In genomic region chr10:42950252-42950751, GRCm38 (mm10) we compare ENCODE assay signal across 8 mouse cellular contexts.
DNase-seq lines count a peak whose midpoint lies in the region; ATAC-seq lines count a peak whose summit lies in the region.

No protein-coding gene starts in this region.

- DNase-seq in midbrain, embryonic 10.5 days (ENCODE audit: low spot score), result peak; percentile 63
- peak; percentile 41 for DNase-seq in gastrocnemius, postnatal 14 days
- peak; percentile 68 for DNase-seq in retina, postnatal 1 day
- no peak for DNase-seq in testis, postnatal 14 days (ENCODE audit: low spot score)
- no peak for DNase-seq in spleen, postnatal 10 days (ENCODE audit: low spot score in 2 of 2)
- DNase-seq in adipocyte (ENCODE audit: low spot score), result no peak

- H3K36me3 ChIP-seq in midbrain, embryonic 10.5 days, result no peaks in the 10 kb centered on the region
- no peaks in the 10 kb centered on the region for H3K36me3 ChIP-seq in midbrain, embryonic 16.5 days (ENCODE audit: control insufficient read depth, insufficient read depth, low read length)
- H3K36me3 ChIP-seq in limb, embryonic 15.5 days, result no peaks in the 10 kb centered on the region

- no peak overlapping the region for H3K4me2 ChIP-seq in midbrain, embryonic 16.5 days (ENCODE audit: low read length)
- peak overlapping the region; percentile 45 for H3K4me2 ChIP-seq in limb, embryonic 15.5 days

- intact Hi-C loops in gastrocnemius, postnatal 14 days (cut with DNase I; ENCODE audit: low total_unique reads), result loop anchor here (5.0 kb wide), 1 partner anchor 258 kb away; no protein-coding TSS in a partner anchor

- H3K9me3 ChIP-seq in midbrain, embryonic 10.5 days (replicated peaks), result no peaks in the 10 kb centered on the region
- no peaks in the 10 kb centered on the region for H3K9me3 ChIP-seq in midbrain, embryonic 16.5 days (replicated peaks; ENCODE audit: control insufficient read depth, low read length, poor library complexity, severe bottlenecking)
- no peaks in the 10 kb centered on the region for H3K9me3 ChIP-seq in limb, embryonic 15.5 days

- H3K4me3 ChIP-seq in midbrain, embryonic 10.5 days, result peak overlapping the region; percentile 43
- H3K4me3 ChIP-seq in midbrain, embryonic 16.5 days (ENCODE audit: low read depth, low read length), result no peak overlapping the region
- H3K4me3 ChIP-seq in limb, embryonic 15.5 days, result peak overlapping the region; percentile 14

- 0 out of 2 replicates have a peak, but pooled peaks cover 4% of the 10 kb centered on the region for H3K27me3 ChIP-seq in midbrain, embryonic 10.5 days (ENCODE audit: low read depth, poor library complexity, severe bottlenecking)
- H3K27me3 ChIP-seq in midbrain, embryonic 16.5 days (ENCODE audit: control insufficient read depth, insufficient read depth, low read depth, low read length), result no peaks in the 10 kb centered on the region
- H3K27me3 ChIP-seq in limb, embryonic 15.5 days, result 0 out of 2 replicates have a peak, but pooled peaks cover 5% of the 10 kb centered on the region

- peak overlapping the region; percentile 39; the same call in 1 of the 2 replicates for H3K27ac ChIP-seq in midbrain, embryonic 10.5 days (replicated peaks)
- no peak overlapping the region for H3K27ac ChIP-seq in midbrain, embryonic 16.5 days (ENCODE audit: low read length)
- peak overlapping the region; percentile 61 for H3K27ac ChIP-seq in limb, embryonic 15.5 days

- peaks cover 29% of the 10 kb centered on the region for H3K4me1 ChIP-seq in midbrain, embryonic 10.5 days
- no peaks in the 10 kb centered on the region; the same call in 1 of the 2 replicates for H3K4me1 ChIP-seq in midbrain, embryonic 16.5 days (ENCODE audit: control insufficient read depth, insufficient read depth, low read length)
- H3K4me1 ChIP-seq in limb, embryonic 15.5 days, result peaks cover 29% of the 10 kb centered on the region

- no peak overlapping the region for H3K9ac ChIP-seq in midbrain, embryonic 16.5 days (ENCODE audit: low read depth, low read length)
- no peak overlapping the region for H3K9ac ChIP-seq in limb, embryonic 15.5 days

- no peak for ATAC-seq in midbrain, embryonic 16.5 days
- peak; percentile 69 for ATAC-seq in limb, embryonic 15.5 days (ENCODE audit: insufficient number of reproducible peaks, low FRiP score, low TSS enrichment, low read depth)

- WGBS in midbrain, embryonic 10.5 days, result under 1% methylated on average over 8 of the region's 8 CpGs
- WGBS in midbrain, embryonic 16.5 days, result 0% methylated on average over 7 of the region's 8 CpGs
- WGBS in limb, embryonic 15.5 days, result 2% methylated on average over 7 of the region's 8 CpGs

Comparison
In these comparisons a context has a peak if more than half of its experiments do, and no peak if none do; other contexts are left out.
1. DNase-seq: peak in midbrain, embryonic 10.5 days (single experiment), gastrocnemius, postnatal 14 days (single experiment) and retina, postnatal 1 day (single experiment); none in testis, postnatal 14 days (single experiment), spleen, postnatal 10 days (0 of 2) and adipocyte (single experiment).